Mouse (Mus musculus) A20 (cell line): ENCODE results near the gene Slco2a1.

Experiments
- DNase-seq: peaks from one replicate; pipeline ENCODE4 v3.0.0-alpha.2; 2011; ENCODE audit warnings: low read depth, low spot score

The Slco2a1 gene

GRCm38 (mm10) chr9:103033381-103033780 is 44.9 kb downstream of the Slco2a1 start:
- no peak for DNase-seq

- no peak for DNase-seq
Measured at GRCm38 (mm10) chr9:103036971-103037391, 48.5 kb downstream of the Slco2a1 start.

GRCm38 (mm10) chr9:103038266-103038665 is 49.8 kb downstream of the Slco2a1 start:
- no peak for DNase-seq

GRCm38 (mm10) chr9:103038705-103039104 is 50.2 kb downstream of the Slco2a1 start:
- no peak for DNase-seq

- no peak for DNase-seq
Measured at GRCm38 (mm10) chr9:103040581-103040980, 52.1 kb downstream of the Slco2a1 start.

GRCm38 (mm10) chr9:103045406-103045805 is 56.9 kb downstream of the Slco2a1 start:
- no peak for DNase-seq

GRCm38 (mm10) chr9:103049049-103049511 is 60.6 kb downstream of the Slco2a1 start:
- no peak for DNase-seq

- DNase-seq = no peak
Measured at GRCm38 (mm10) chr9:103053829-103054228, 65.3 kb downstream of the Slco2a1 start.

GRCm38 (mm10) chr9:103055061-103055460 is 66.5 kb downstream of the Slco2a1 start:
- DNase-seq = no peak

GRCm38 (mm10) chr9:103056164-103056563 is 67.7 kb downstream of the Slco2a1 start:
- no peak for DNase-seq

GRCm38 (mm10) chr9:103060551-103060950 is 72.0 kb downstream of the Slco2a1 start:
- no peak for DNase-seq

- no peak for DNase-seq
Measured at GRCm38 (mm10) chr9:103061471-103062053, 73.0 kb downstream of the Slco2a1 start.

GRCm38 (mm10) chr9:103063591-103063990 is 75.1 kb downstream of the Slco2a1 start:
- DNase-seq = no peak

- DNase-seq = no peak
Measured at GRCm38 (mm10) chr9:103066845-103067244, 78.3 kb downstream of the Slco2a1 start.

- no peak for DNase-seq
Measured at GRCm38 (mm10) chr9:103067651-103068050, 79.1 kb downstream of the Slco2a1 start.

- no peak for DNase-seq
Measured at GRCm38 (mm10) chr9:103068769-103069168, 80.3 kb downstream of the Slco2a1 start.

GRCm38 (mm10) chr9:103071541-103072203 is 83.2 kb downstream of the Slco2a1 start:
- no peak for DNase-seq

- no peak for DNase-seq
Measured at GRCm38 (mm10) chr9:103072204-103072599, 83.7 kb downstream of the Slco2a1 start.

- no peak for DNase-seq
Measured at GRCm38 (mm10) chr9:103072926-103073515, 84.5 kb downstream of the Slco2a1 start.

GRCm38 (mm10) chr9:103076836-103077531 is 88.5 kb downstream of the Slco2a1 start:
- no peak for DNase-seq

GRCm38 (mm10) chr9:103078194-103078691 is 89.7 kb downstream of the Slco2a1 start:
- DNase-seq = no peak

GRCm38 (mm10) chr9:103080211-103080610 is 91.7 kb downstream of the Slco2a1 start:
- no peak for DNase-seq
